Mouse (Mus musculus) spleen, adult 10 weeks (tissue): ENCODE measurements around the gene Knstrn. TPM values are rescaled to one million over a fixed set of nuclear protein-coding genes. Genes with fewer than 3 reads are reported as not detected.

Experiments used
- polyA plus RNA-seq: library from polyadenylated mRNA; stranded (reverse); fragments of 350-450 nt; fragmentation: Illumina TruSeq; extraction: RNeasy Lipid Tissue Mini Kit (QIAGEN cat#74804); gene quantifications from one replicate; pipeline ENCODE4 v1.2.3, GENCODE M21; 2015; ENCODE audit warnings: low replicate concordance; ENCODE audit not compliant: insufficient read depth

The Knstrn gene
- polyA plus RNA-seq = 26.7 TPM

GRCm38 (mm10) chr2:118813981-118814836, at the start of gene Knstrn:
Gene Knstrn, plus strand, starts transcription at chr2:118814003.

GRCm38 (mm10) chr2:118772158-118772874, 41.5 kb upstream of the Knstrn start, which contains the start of gene Phgr1:
Gene Phgr1, plus strand, starts transcription at chr2:118772769.

GRCm38 (mm10) chr2:118779504-118780480, 34.0 kb upstream of the Knstrn start, which contains the start of gene Disp2:
Gene Disp2, plus strand, starts transcription at chr2:118779719.

GRCm38 (mm10) chr2:118861454-118862339, 47.9 kb downstream of the Knstrn start, which contains the start of gene Ivd:
Gene Ivd, plus strand, starts transcription at chr2:118861954.

GRCm38 (mm10) chr2:118899981-118900825, 86.4 kb downstream of the Knstrn start, which contains the start of gene Bahd1:
Gene Bahd1, plus strand, starts transcription at chr2:118900377.

Other genes with a start within 250 kb of the Knstrn start
- gene Bub1b, start 215.8 kb upstream of the Knstrn start, polyA plus RNA-seq = 20.2 TPM
- 0.19 TPM for gene Pak6, start 150.7 kb upstream of the Knstrn start, polyA plus RNA-seq
- not detected for gene Ankrd63, start 110.0 kb upstream of the Knstrn start, polyA plus RNA-seq
- gene Plcb2, start 85.6 kb upstream of the Knstrn start, polyA plus RNA-seq = 56.9 TPM
- gene Inafm2, start 68.2 kb upstream of the Knstrn start, polyA plus RNA-seq = 22.0 TPM
- gene Ccdc9b, start 51.3 kb upstream of the Knstrn start, polyA plus RNA-seq = 6.8 TPM
- not detected for gene Phgr1, start 41.2 kb upstream of the Knstrn start, polyA plus RNA-seq
- gene Disp2, start 34.3 kb upstream of the Knstrn start, polyA plus RNA-seq = 0.12 TPM
- 75.0 TPM for gene Ivd, start 48.0 kb downstream of the Knstrn start, polyA plus RNA-seq
- gene Bahd1, start 86.4 kb downstream of the Knstrn start, polyA plus RNA-seq = 15.3 TPM
- 5.7 TPM for gene Chst14, start 112.5 kb downstream of the Knstrn start, polyA plus RNA-seq
- 15.5 TPM for gene Ccdc32, start 215.4 kb downstream of the Knstrn start, polyA plus RNA-seq
- 2.7 TPM for gene Rpusd2, start 220.8 kb downstream of the Knstrn start, polyA plus RNA-seq
- 8.1 TPM for gene Knl1, start 233.1 kb downstream of the Knstrn start, polyA plus RNA-seq